Mouse (Mus musculus): ENCODE measurements around the gene Cd37. TPM values are rescaled to one million over a fixed set of nuclear protein-coding genes. Genes with fewer than 3 reads are reported as not detected.
A peak's percentile ranks its signal among the peaks of the same experiment; 100 is the strongest.

Cd37 gene
- 14.0 and 14.6 TPM in 2 replicates for polyA plus RNA-seq (2016; fragmentation: Nextera tagmentation; extraction: Ambion mirVana)

- peak; percentile 75 for ATAC-seq
- H3K4me3 ChIP-seq, result peak within 1 kb of the TSS; percentile 52
- peak within 1 kb of the TSS; percentile 54 for H3K9ac ChIP-seq
- H3K4me2 ChIP-seq, result peak within 1 kb of the TSS; percentile 74
- peak within 1 kb of the TSS; percentile 65 for H3K27ac ChIP-seq
- WGBS (ENCODE audit: insufficient replicate concordance), result 9% methylated on average over 20 of the region's 20 CpGs
- H3K9me3 ChIP-seq (replicated peaks), result no peaks in the 10 kb centered on the region
- H3K36me3 ChIP-seq, result no peaks in the 10 kb centered on the region
- peaks cover 59% of the 10 kb centered on the region for H3K4me1 ChIP-seq
- H3K27me3 ChIP-seq (replicated peaks), result peaks cover 18% of the 10 kb centered on the region; the same call in 1 of the 2 replicates
These were observed at the start of gene Cd37 for GRCm38 (mm10) chr7:45238723-45239496. Gene Cd37, minus strand, starts transcription at chr7:45239115.

- 68% methylated on average over 13 of the region's 13 CpGs for WGBS (ENCODE audit: insufficient replicate concordance)
- no peak overlapping the region for H3K4me2 ChIP-seq
- H3K4me1 ChIP-seq, result no peaks in the 10 kb centered on the region
- H3K9me3 ChIP-seq (replicated peaks), result no peaks in the 10 kb centered on the region
- no peak overlapping the region for H3K9ac ChIP-seq
- no peaks in the 10 kb centered on the region for H3K36me3 ChIP-seq
- H3K4me3 ChIP-seq, result no peak overlapping the region
- H3K27ac ChIP-seq, result no peak overlapping the region
- no peak for ATAC-seq
- peaks cover 11% of the 10 kb centered on the region; the same call in 1 of the 2 replicates for H3K27me3 ChIP-seq (replicated peaks)
These were observed 47.6 kb upstream of the Cd37 start for GRCm38 (mm10) chr7:45286486-45286885.

GRCm38 (mm10) chr7:45277136-45277760 lies 38.3 kb upstream of the Cd37 start, which contains the start of gene Slc6a21:
Gene Slc6a21, plus strand, starts transcription at chr7:45277513.
- H3K4me2 ChIP-seq, result peak within 1 kb of the TSS; percentile 80
- H3K4me3 ChIP-seq, result peak within 1 kb of the TSS; percentile 51
- H3K27ac ChIP-seq, result no peak within 1 kb of the TSS
- WGBS (ENCODE audit: insufficient replicate concordance), result 5% methylated on average over 44 of the region's 44 CpGs
- no peaks in the 10 kb centered on the region for H3K36me3 ChIP-seq
- no peak for ATAC-seq
- peaks cover 35% of the 10 kb centered on the region for H3K27me3 ChIP-seq (replicated peaks)
- peak within 1 kb of the TSS; percentile 61; the same call in 1 of the 2 replicates for H3K9ac ChIP-seq
- H3K9me3 ChIP-seq (replicated peaks), result no peaks in the 10 kb centered on the region
- peaks cover 4% of the 10 kb centered on the region for H3K4me1 ChIP-seq

- H3K9me3 ChIP-seq (replicated peaks), result no peaks in the 10 kb centered on the region
- no peaks in the 10 kb centered on the region for H3K36me3 ChIP-seq
- no peak overlapping the region for H3K27ac ChIP-seq
- no peak overlapping the region for H3K4me2 ChIP-seq
- peaks cover 23% of the 10 kb centered on the region for H3K27me3 ChIP-seq (replicated peaks)
- 69% methylated on average over 8 of the region's 8 CpGs for WGBS (ENCODE audit: insufficient replicate concordance)
- no peak overlapping the region for H3K4me3 ChIP-seq
- H3K4me1 ChIP-seq, result peaks cover 4% of the 10 kb centered on the region
- H3K9ac ChIP-seq, result no peak overlapping the region
- no peak for ATAC-seq
These were observed 34.8 kb upstream of the Cd37 start for GRCm38 (mm10) chr7:45273672-45274071.

- 69% methylated on average over 10 of the region's 10 CpGs for WGBS (ENCODE audit: insufficient replicate concordance)
- no peaks in the 10 kb centered on the region for H3K9me3 ChIP-seq (replicated peaks)
- H3K4me1 ChIP-seq, result peaks cover 4% of the 10 kb centered on the region
- ATAC-seq, result no peak
- no peak overlapping the region for H3K4me2 ChIP-seq
- no peaks in the 10 kb centered on the region for H3K36me3 ChIP-seq
- no peak overlapping the region for H3K4me3 ChIP-seq
- H3K9ac ChIP-seq, result no peak overlapping the region
- H3K27ac ChIP-seq, result no peak overlapping the region
- H3K27me3 ChIP-seq (replicated peaks), result peaks cover 27% of the 10 kb centered on the region
These were observed 34.0 kb upstream of the Cd37 start for GRCm38 (mm10) chr7:45272786-45273412.

GRCm38 (mm10) chr7:45265518-45265917 lies 26.6 kb upstream of the Cd37 start:
- Histone ChIP-seq H3K4me3 (no peak overlapping the region), H3K9me3 (replicated peaks) (no peaks in the 10 kb centered on the region), H3K36me3 (no peaks in the 10 kb centered on the region), H3K4me2 (no peak overlapping the region), H3K4me1 (no peaks in the 10 kb centered on the region), H3K9ac (no peak overlapping the region), H3K27ac (no peak overlapping the region), H3K27me3 (replicated peaks) (peaks cover 42% of the 10 kb centered on the region)
- no peak for ATAC-seq
- WGBS (ENCODE audit: insufficient replicate concordance), result 50% methylated on average over 1 of the region's 1 CpGs

GRCm38 (mm10) chr7:45264348-45264747 lies 25.4 kb upstream of the Cd37 start:
- H3K9ac ChIP-seq, result no peak overlapping the region
- H3K27me3 ChIP-seq (replicated peaks), result peaks cover 48% of the 10 kb centered on the region
- no peaks in the 10 kb centered on the region for H3K36me3 ChIP-seq
- no peak overlapping the region for H3K4me2 ChIP-seq
- H3K27ac ChIP-seq, result no peak overlapping the region
- no peaks in the 10 kb centered on the region for H3K4me1 ChIP-seq
- no peak overlapping the region for H3K4me3 ChIP-seq
- ATAC-seq, result no peak
- 51% methylated on average over 3 of the region's 3 CpGs for WGBS (ENCODE audit: insufficient replicate concordance)
- no peaks in the 10 kb centered on the region for H3K9me3 ChIP-seq (replicated peaks)

GRCm38 (mm10) chr7:45263006-45263607 lies 24.2 kb upstream of the Cd37 start:
- Histone ChIP-seq H3K4me3 (no peak overlapping the region), H3K4me2 (no peak overlapping the region), H3K36me3 (no peaks in the 10 kb centered on the region), H3K4me1 (no peaks in the 10 kb centered on the region), H3K9ac (no peak overlapping the region), H3K27ac (no peak overlapping the region), H3K27me3 (replicated peaks) (peaks cover 39% of the 10 kb centered on the region), H3K9me3 (replicated peaks) (no peaks in the 10 kb centered on the region)
- no peak for ATAC-seq
- 57% methylated on average over 7 of the region's 7 CpGs for WGBS (ENCODE audit: insufficient replicate concordance)

GRCm38 (mm10) chr7:45262266-45262665 lies 23.4 kb upstream of the Cd37 start:
- no peak for ATAC-seq
- no peak overlapping the region for H3K4me3 ChIP-seq
- H3K9me3 ChIP-seq (replicated peaks), result no peaks in the 10 kb centered on the region
- peaks cover 38% of the 10 kb centered on the region for H3K27me3 ChIP-seq (replicated peaks)
- no peak overlapping the region for H3K9ac ChIP-seq
- H3K4me1 ChIP-seq, result no peaks in the 10 kb centered on the region
- no peak overlapping the region for H3K27ac ChIP-seq
- H3K36me3 ChIP-seq, result no peaks in the 10 kb centered on the region
- H3K4me2 ChIP-seq, result no peak overlapping the region
- WGBS (ENCODE audit: insufficient replicate concordance), result 44% methylated on average over 7 of the region's 7 CpGs

GRCm38 (mm10) chr7:45259281-45259680 lies 20.4 kb upstream of the Cd37 start:
- H3K4me1 ChIP-seq, result no peaks in the 10 kb centered on the region
- no peak overlapping the region for H3K4me2 ChIP-seq
- H3K4me3 ChIP-seq, result no peak overlapping the region
- 72% methylated on average over 8 of the region's 8 CpGs for WGBS (ENCODE audit: insufficient replicate concordance)
- no peak overlapping the region for H3K9ac ChIP-seq
- no peaks in the 10 kb centered on the region for H3K36me3 ChIP-seq
- no peaks in the 10 kb centered on the region for H3K9me3 ChIP-seq (replicated peaks)
- peaks cover 40% of the 10 kb centered on the region for H3K27me3 ChIP-seq (replicated peaks)
- H3K27ac ChIP-seq, result no peak overlapping the region
- ATAC-seq, result no peak

GRCm38 (mm10) chr7:45257063-45257840 lies 18.3 kb upstream of the Cd37 start:
- no peak overlapping the region for H3K4me2 ChIP-seq
- no peaks in the 10 kb centered on the region for H3K4me1 ChIP-seq
- H3K9ac ChIP-seq, result no peak overlapping the region
- H3K9me3 ChIP-seq (replicated peaks), result no peaks in the 10 kb centered on the region
- H3K27me3 ChIP-seq (replicated peaks), result peaks cover 36% of the 10 kb centered on the region
- no peaks in the 10 kb centered on the region for H3K36me3 ChIP-seq
- no peak overlapping the region for H3K27ac ChIP-seq
- H3K4me3 ChIP-seq, result no peak overlapping the region
- no peak for ATAC-seq
- 50% methylated on average over 11 of the region's 11 CpGs for WGBS (ENCODE audit: insufficient replicate concordance)
